Mouse (Mus musculus) olfactory bulb, adult 2 months (tissue): ENCODE results near the gene Adora2a. TPM values are rescaled to one million over a fixed set of nuclear protein-coding genes. Genes with fewer than 3 reads are reported as not detected.

Experiments
- H3K27ac ChIP-seq: fragments of 200-500 bp; 2 replicates; pipeline ENCODE4 v1.5.1; 2012; ENCODE audit warnings: low read depth, low read length; ENCODE audit not compliant: insufficient read depth
- H3K4me1 ChIP-seq: fragments of 200-500 bp; 2 replicates; pipeline ENCODE4 v1.6.1; 2012; ENCODE audit warnings: low read length; ENCODE audit not compliant: control insufficient read depth, insufficient read depth
- H3K4me3 ChIP-seq: fragments of 200-500 bp; 2 replicates; pipeline ENCODE4 v1.5.1; 2012; ENCODE audit warnings: mild to moderate bottlenecking, low read depth, low read length, moderate library complexity; ENCODE audit not compliant: insufficient read depth
- CTCF ChIP-seq: fragments of 200-500 bp; IDR thresholded peaks from 2 replicates; pipeline ENCODE4 v1.5.1; 2012; ENCODE audit warnings: low read depth, mild to moderate bottlenecking, low read length, moderate library complexity; ENCODE audit not compliant: insufficient read depth
- POLR2A ChIP-seq: fragments of 200-500 bp; IDR thresholded peaks from 2 replicates; pipeline ENCODE4 v1.6.1; 2012; ENCODE audit warnings: mild to moderate bottlenecking, low read depth, low read length, moderate library complexity; ENCODE audit not compliant: insufficient read depth
- WGBS: fragments of 180-500 bp; shearing (Covaris S2); methylation state at CpG from one replicate; pipeline ENCODE4 v1.1.7; 2018; 5-methylcytosine and 5-hydroxymethylcytosine counted together
- polyA plus RNA-seq: library from polyadenylated mRNA; stranded (reverse); fragments of >200 nt; gene quantifications from 2 replicates; pipeline ENCODE4 v1.2.4, GENCODE M21; 2012; ENCODE audit warnings: low replicate concordance; ENCODE audit not compliant: missing spikeins, insufficient read depth, insufficient read length

The Adora2a gene
- polyA plus RNA-seq, 1 experiment: not detected

DNA sequence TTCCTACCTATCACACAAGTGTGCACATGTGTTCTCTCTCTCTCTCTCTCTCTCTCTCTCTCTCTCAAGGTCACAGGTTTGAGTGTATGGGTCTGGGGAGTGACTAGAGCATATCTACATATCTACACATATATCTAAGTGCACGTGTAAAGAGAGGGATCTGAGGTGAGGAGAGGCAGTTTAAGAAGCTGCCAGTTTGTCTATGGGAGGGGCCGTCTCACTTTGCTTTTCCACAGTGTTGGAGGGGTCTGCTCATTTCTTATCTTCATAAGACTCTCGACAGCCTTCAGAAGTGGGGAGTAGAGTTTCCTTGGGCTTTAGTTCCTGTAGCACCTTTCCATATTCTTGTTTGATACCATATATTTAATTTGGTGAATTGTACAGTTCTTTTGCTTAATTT is 23.4 kb upstream of the Adora2a start:
- WGBS: 91% methylated on average over 3 of the region's 3 CpGs
- H3K4me1 ChIP-seq: no peaks in the 10 kb centered on the region
- no peak overlapping the region for H3K4me3 ChIP-seq
- TF ChIP-seq CTCF (no peak), POLR2A (no peak)
- no peak overlapping the region for H3K27ac ChIP-seq

DNA sequence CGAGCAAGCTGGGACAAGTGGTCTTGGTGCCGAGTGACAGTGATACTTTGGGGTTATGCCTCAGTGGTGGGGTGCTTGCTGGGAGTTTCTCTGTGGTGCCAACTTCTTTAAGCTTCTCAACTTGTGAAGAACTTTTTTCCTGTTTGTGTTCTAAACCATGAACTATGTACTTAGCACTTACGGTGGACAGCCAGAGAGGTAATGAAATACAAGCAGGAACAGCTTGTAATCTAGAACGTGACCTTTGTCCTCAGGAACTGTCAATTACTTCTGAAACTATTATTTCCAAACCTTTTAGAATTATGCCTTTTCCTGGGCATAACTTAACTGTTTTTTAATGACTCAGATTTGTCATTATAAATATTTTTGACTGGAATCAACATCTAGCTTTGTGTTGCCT is 22.3 kb upstream of the Adora2a start:
- no peak for TF ChIP-seq POLR2A
- TF ChIP-seq CTCF: no peak

DNA sequence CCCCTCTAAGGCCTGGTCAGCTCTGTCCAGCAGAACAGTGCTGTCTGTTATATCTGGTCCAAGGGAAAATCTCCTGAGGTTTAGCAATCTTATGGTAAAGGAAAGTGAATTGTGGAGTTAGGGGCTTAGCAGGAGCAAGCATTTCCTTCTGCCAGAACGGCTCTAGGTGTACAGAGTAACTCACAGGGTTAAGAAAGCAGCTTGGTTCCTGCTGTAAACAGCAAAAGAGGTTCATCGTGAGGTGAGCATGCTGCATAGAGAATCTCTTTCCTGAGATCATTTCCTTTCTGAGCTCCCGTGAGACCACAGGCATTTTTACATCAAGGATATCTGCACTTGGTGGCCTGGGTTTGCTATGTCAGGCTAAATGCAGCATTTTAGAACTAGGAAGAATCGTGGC is 21.8 kb upstream of the Adora2a start:
- TF ChIP-seq POLR2A (no peak), CTCF (no peak)
- Histone ChIP-seq H3K4me3 (no peak overlapping the region), H3K27ac (no peak overlapping the region), H3K4me1 (no peaks in the 10 kb centered on the region)
- WGBS: 79% methylated on average over 4 of the region's 4 CpGs

More for the DNA sequence above, 22.3 kb upstream of the Adora2a start:
- Histone ChIP-seq H3K27ac (no peak overlapping the region), H3K4me1 (no peaks in the 10 kb centered on the region), H3K4me3 (no peak overlapping the region)
- WGBS: 82% methylated on average over 4 of the region's 4 CpGs

DNA sequence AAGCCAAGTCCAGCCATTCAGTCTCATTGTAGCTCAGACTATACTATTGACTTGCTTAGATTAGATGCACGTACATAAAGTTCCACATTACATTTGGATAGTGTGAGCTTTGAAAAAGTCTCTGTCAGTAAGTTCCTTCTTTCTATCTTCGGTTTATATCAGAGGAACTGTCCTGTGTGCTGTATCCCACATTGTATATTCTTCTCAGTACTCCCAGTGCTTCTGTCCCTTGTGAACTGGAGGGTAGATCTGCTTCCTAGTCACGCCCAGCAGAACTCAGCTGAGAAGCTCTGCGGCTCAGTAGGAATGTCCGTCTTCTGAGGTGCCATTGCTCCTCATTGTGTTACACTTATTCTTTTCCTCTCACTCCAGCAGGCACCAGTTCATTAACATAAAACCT is 18.1 kb upstream of the Adora2a start:
- 80% methylated on average over 5 of the region's 5 CpGs for WGBS
- TF ChIP-seq CTCF (no peak), POLR2A (no peak)
- Histone ChIP-seq H3K4me3 (no peak overlapping the region), H3K27ac (0 out of 2 replicates have a peak overlapping the region, but pooled peaks have one; percentile 5), H3K4me1 (peaks cover 3% of the 10 kb centered on the region)

DNA sequence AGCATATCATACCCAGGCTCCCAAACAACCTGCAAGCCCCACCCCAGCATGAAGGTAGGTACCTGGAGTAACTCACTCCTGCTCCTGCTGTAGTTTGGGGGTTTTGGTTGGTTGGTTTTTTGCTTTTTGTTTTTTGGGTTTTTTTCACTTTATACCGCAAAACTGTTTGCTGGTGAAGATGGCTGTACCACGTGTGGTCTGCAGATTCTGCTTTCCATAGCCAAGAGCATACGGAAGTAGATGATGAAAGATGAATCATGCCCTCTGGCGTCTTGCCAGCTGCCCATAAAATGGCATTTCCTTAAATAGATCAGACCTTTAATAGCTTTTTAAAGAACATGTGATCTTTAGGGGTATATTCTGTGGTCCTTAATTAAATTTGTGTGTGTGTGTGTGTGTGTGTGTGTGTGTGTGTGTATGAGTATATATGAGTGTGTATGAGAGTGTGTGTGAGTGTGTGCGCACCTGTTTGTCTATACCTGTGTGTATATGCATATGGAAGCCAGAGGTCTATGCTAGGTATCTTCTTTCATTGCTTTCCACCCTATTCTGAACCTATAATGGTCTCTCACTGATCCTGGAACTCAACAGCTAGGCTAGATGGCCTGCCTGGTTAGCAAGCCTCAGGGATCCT is 16.8 kb upstream of the Adora2a start:
- no peak overlapping the region for H3K4me3 ChIP-seq
- 37% methylated on average over 5 of the region's 5 CpGs for WGBS
- no peak overlapping the region for H3K27ac ChIP-seq
- peaks cover 13% of the 10 kb centered on the region for H3K4me1 ChIP-seq
- TF ChIP-seq POLR2A (no peak), CTCF (no peak)

DNA sequence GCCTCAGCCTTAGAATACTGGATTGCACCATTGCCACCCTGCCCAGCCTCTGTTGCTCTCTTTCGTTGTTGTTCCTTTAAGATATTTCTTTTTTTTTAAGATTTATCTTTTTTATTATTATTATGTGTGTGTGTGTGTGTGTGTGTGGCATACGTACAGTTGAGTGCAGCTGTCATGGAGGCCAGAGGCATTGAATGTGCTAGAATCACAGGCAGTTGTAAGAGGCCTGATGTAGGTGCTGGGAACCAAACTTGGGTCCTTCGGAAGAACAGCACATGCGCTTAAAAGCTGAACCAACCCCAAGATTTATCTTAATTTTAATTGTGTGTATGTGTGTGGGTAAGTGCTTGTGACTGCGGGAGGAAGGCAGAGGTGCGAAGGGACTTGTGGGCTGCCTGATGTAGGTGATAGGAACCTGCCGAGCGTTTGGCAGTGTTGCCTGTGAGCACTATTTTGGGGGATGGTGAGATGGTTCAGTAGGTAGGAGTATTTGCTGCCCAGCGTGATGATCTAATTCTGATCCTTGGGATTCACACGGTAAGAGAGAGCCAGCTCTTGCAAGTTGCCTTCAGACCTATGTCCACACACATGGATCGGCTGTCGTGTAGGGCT is 15.4 kb upstream of the Adora2a start:
- H3K27ac ChIP-seq: no peak overlapping the region
- peaks cover 13% of the 10 kb centered on the region for H3K4me1 ChIP-seq
- no peak for TF ChIP-seq CTCF
- TF ChIP-seq POLR2A: no peak
- 89% methylated on average over 12 of the region's 12 CpGs for WGBS
- H3K4me3 ChIP-seq: no peak overlapping the region

DNA sequence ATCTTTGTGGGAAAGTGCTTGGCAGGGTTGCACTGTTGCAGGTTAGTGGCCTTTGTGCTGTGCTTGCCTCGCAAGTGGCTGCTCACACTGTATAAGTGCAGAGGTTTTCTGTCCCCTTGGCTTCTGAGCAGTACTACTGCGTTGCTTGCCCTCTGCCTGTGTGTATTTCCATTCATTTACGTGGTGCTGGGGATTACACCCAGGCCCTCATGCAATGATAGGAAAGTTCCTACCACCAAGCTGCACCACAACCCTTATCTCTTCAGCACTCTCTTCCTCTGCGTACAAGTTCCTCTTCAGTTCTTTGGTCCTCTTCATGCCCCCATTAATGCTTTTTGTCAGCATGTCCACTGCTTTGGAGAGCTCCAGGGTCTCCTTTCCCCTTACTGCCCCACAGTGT is 14.7 kb upstream of the Adora2a start:
- Histone ChIP-seq H3K27ac (no peak overlapping the region), H3K4me1 (peaks cover 13% of the 10 kb centered on the region), H3K4me3 (no peak overlapping the region)
- WGBS: 93% methylated on average over 4 of the region's 4 CpGs
- no peak for TF ChIP-seq POLR2A
- TF ChIP-seq CTCF: no peak

DNA sequence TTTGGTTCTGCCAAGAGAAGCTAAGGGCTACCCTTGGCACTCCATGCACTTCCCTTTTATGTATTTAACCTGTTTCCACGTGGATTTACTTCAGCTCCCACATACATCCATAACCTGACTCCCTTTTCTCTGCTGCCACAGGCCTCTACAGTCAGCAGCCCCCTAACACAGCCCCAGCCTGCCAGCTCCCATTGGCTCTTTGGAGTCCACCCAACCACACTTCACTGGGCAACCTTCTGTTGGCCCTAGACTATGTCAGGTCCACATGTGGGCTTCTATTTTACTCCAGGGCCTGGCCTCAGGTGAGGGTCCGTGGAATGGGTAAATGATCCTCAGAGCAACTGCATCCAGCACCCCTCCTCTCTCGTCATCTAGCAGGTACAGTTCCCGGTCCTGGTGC is 14.1 kb upstream of the Adora2a start:
- no peak overlapping the region for H3K4me3 ChIP-seq
- 93% methylated on average over 4 of the region's 4 CpGs for WGBS
- H3K27ac ChIP-seq: no peak overlapping the region
- H3K4me1 ChIP-seq: peaks cover 13% of the 10 kb centered on the region
- TF ChIP-seq CTCF: no peak
- TF ChIP-seq POLR2A: no peak

DNA sequence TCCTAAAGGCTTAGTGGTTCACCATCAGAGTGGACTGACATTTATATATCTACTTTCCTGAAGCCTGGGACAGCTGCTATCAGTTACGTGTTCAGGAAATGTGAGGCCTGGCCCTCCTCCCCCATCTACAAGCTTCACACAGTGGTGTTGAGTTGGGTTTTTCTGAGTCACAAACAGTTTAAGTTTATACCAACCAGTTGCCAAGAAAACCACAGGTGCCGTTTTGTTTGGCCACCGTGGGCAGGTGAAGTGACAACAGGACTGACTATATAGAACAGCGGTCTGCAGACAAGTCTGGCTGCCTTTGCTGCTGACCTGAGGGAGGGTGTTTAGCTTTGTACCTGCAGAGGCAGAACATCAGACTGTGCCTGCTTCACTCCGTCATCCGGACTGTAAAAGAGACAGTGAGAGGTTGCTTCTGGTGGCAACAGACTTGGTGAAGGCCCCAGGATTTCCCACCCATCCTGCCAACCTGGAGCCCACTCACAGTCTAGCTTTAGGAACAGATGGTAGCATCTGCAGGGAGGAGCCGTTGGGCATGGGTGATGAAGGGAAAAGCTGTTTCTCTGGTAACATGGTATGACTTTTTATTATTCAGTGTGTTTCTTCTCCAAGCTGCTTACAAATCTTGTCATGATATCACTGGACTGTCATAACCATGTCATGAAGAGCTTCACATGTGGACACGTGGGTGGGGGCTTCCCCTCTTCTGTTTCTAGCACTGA is 13.2 kb upstream of the Adora2a start:
- Histone ChIP-seq H3K27ac (0 out of 2 replicates have a peak overlapping the region, but pooled peaks have one; percentile 8), H3K4me3 (no peak overlapping the region), H3K4me1 (peaks cover 13% of the 10 kb centered on the region)
- 59% methylated on average over 8 of the region's 8 CpGs for WGBS
- no peak for TF ChIP-seq POLR2A
- no peak for TF ChIP-seq CTCF
